Mouse (Mus musculus) CH12.LX (cell line): ENCODE data around the gene Aco2. TPM values are rescaled to one million over a fixed set of nuclear protein-coding genes. Genes with fewer than 3 reads are reported as not detected.

Experiments used
- DNase-seq: peaks from one replicate; pipeline ENCODE4 v3.0.0-alpha.2; 2013; ENCODE audit errors: extremely low read depth
- H3K27ac ChIP-seq: 2 replicates; pipeline ENCODE4 v1.5.1; 2012; ENCODE audit warnings: low read depth, mild to moderate bottlenecking, control low read depth, moderate library complexity; ENCODE audit not compliant: insufficient read depth
- H3K27me3 ChIP-seq: replicated peaks from 2 replicates; pipeline ENCODE3; 2012; ENCODE audit warnings: inconsistent platforms
- H3K36me3 ChIP-seq, 2 experiments: replicated peaks in 1 of 2; 2 replicates each; pipeline versions ENCODE3 to v1.6.1; 2012; ENCODE audit warnings: inconsistent platforms in 1 of 2, low read length in 1 of 2, mild to moderate bottlenecking in 1 of 2, mixed read lengths in 1 of 2, moderate library complexity in 1 of 2; ENCODE audit not compliant: control insufficient read depth in 1 of 2, insufficient read depth in 1 of 2
- H3K4me1 ChIP-seq, 2 experiments: 2 replicates each; pipeline ENCODE4 v1.6.1; 2012; ENCODE audit warnings: inconsistent platforms in 1 of 2, moderate library complexity in 1 of 2; ENCODE audit not compliant: insufficient read depth in 2 of 2, control insufficient read depth in 1 of 2
- H3K4me2 ChIP-seq: 2 replicates; pipeline ENCODE4 v1.6.1; 2012; ENCODE audit warnings: low read depth, mild to moderate bottlenecking, control low read depth; ENCODE audit not compliant: poor library complexity, insufficient read depth, severe bottlenecking
- H3K4me3 ChIP-seq, 3 experiments: fragments of 150-350 bp in 1 of 3; sonication (generic) in 1 of 3; replicated peaks in 1 of 3; 2 replicates each; pipeline versions ENCODE3 to v1.5.1; 2011 to 2012; ENCODE audit warnings: low read depth in 2 of 3, low read length in 2 of 3, mild to moderate bottlenecking in 2 of 3, moderate library complexity in 2 of 3, control low read depth in 1 of 3, improper control_type of control experiment in 1 of 3, inconsistent platforms in 1 of 3, mixed read lengths in 1 of 3; ENCODE audit not compliant: poor library complexity in 1 of 3
- H3K79me2 ChIP-seq: replicated peaks from 2 replicates; pipeline ENCODE4 v1.6.1; 2012; ENCODE audit warnings: mild to moderate bottlenecking, moderate library complexity; ENCODE audit not compliant: control insufficient read depth, poor library complexity, insufficient read depth, severe bottlenecking; ENCODE audit errors: extremely low read depth
- H3K9ac ChIP-seq: 2 replicates; pipeline ENCODE4 v1.6.1; 2012; ENCODE audit warnings: low read depth, mild to moderate bottlenecking, control low read depth, moderate library complexity; ENCODE audit not compliant: insufficient read depth
- H3K9me3 ChIP-seq: replicated peaks from 2 replicates; pipeline ENCODE3; 2012; ENCODE audit warnings: low read length, inconsistent platforms, mixed read lengths
- CHD1 ChIP-seq: IDR thresholded peaks from 2 replicates; pipeline ENCODE4 v1.6.1; 2012; ENCODE audit warnings: low read depth, low read length, improper control_type of control experiment, inconsistent platforms
- CHD2 ChIP-seq: IDR thresholded peaks from 2 replicates; pipeline ENCODE4 v1.6.1; 2011; ENCODE audit warnings: low read length, improper control_type of control experiment
- ELF1 ChIP-seq: IDR thresholded peaks from 2 replicates; pipeline ENCODE4 v1.6.1; 2014; ENCODE audit warnings: low read depth, mild to moderate bottlenecking, inconsistent platforms, low read length, improper control_type of control experiment
- EP300 ChIP-seq: IDR thresholded peaks from 2 replicates; pipeline ENCODE4 v1.6.1; 2011; ENCODE audit warnings: low read length, improper control_type of control experiment
- GABPA ChIP-seq: IDR thresholded peaks from 2 replicates; pipeline ENCODE4 v1.6.1; 2012; ENCODE audit warnings: low read depth, low read length, improper control_type of control experiment, inconsistent platforms; ENCODE audit not compliant: insufficient replicate concordance
- HCFC1 ChIP-seq: IDR thresholded peaks from 2 replicates; pipeline ENCODE4 v1.6.1; 2012; ENCODE audit warnings: low read depth, mild to moderate bottlenecking, inconsistent platforms, low read length, improper control_type of control experiment
- IRF4 ChIP-seq: IDR thresholded peaks from 2 replicates; pipeline ENCODE4 v1.6.1; 2014; ENCODE audit warnings: low read depth, mild to moderate bottlenecking, inconsistent platforms, low read length, improper control_type of control experiment
- JUN ChIP-seq: IDR thresholded peaks from 2 replicates; pipeline ENCODE4 v1.6.1; 2011; ENCODE audit warnings: low read depth, mild to moderate bottlenecking, low read length, improper control_type of control experiment, moderate library complexity; ENCODE audit not compliant: insufficient read depth
- JUND ChIP-seq: conservative IDR thresholded peaks from 2 replicates; pipeline ENCODE4 v1.6.1; 2011; ENCODE audit warnings: low read depth, low read length, improper control_type of control experiment
- KAT2A ChIP-seq: IDR thresholded peaks from 2 replicates; pipeline ENCODE4 v1.6.1; 2012; ENCODE audit warnings: low read length, improper control_type of control experiment, inconsistent platforms; ENCODE audit not compliant: insufficient replicate concordance
- MAFK ChIP-seq: IDR thresholded peaks from 2 replicates; pipeline ENCODE4 v1.6.1; 2011; ENCODE audit warnings: low read length, improper control_type of control experiment; ENCODE audit not compliant: insufficient replicate concordance
- MAX ChIP-seq: IDR thresholded peaks from 2 replicates; pipeline ENCODE4 v1.6.1; 2011; ENCODE audit warnings: low read length, improper control_type of control experiment
- MAZ ChIP-seq: IDR thresholded peaks from 2 replicates; pipeline ENCODE4 v1.6.1; 2012; ENCODE audit warnings: low read depth, mild to moderate bottlenecking, inconsistent platforms, low read length, improper control_type of control experiment, moderate library complexity
- MEF2A ChIP-seq: IDR thresholded peaks from 2 replicates; pipeline ENCODE4 v1.6.1; 2014; ENCODE audit warnings: low read depth, mild to moderate bottlenecking, inconsistent platforms, low read length, improper control_type of control experiment, borderline replicate concordance
- NRF1 ChIP-seq: IDR thresholded peaks from 2 replicates; pipeline ENCODE4 v1.6.1; 2014; ENCODE audit warnings: low read depth, mild to moderate bottlenecking, inconsistent platforms, low read length, improper control_type of control experiment, moderate library complexity
- POLR2AphosphoS2 ChIP-seq: IDR thresholded peaks from 2 replicates; pipeline ENCODE4 v1.6.1; 2011; ENCODE audit warnings: low read depth, low read length, improper control_type of control experiment
- RAD21 ChIP-seq: IDR thresholded peaks from 2 replicates; pipeline ENCODE4 v1.6.1; 2011; ENCODE audit warnings: low read depth, mild to moderate bottlenecking, low read length, improper control_type of control experiment, moderate library complexity
- RCOR1 ChIP-seq: conservative IDR thresholded peaks from 2 replicates; pipeline ENCODE4 v1.6.1; 2012; ENCODE audit warnings: low read depth, mild to moderate bottlenecking, inconsistent platforms, low read length, improper control_type of control experiment
- SMC3 ChIP-seq: IDR thresholded peaks from 2 replicates; pipeline ENCODE4 v1.6.1; 2011; ENCODE audit warnings: low read depth, low read length, improper control_type of control experiment
- USF1 ChIP-seq: IDR thresholded peaks from 2 replicates; pipeline ENCODE4 v1.6.1; 2014; ENCODE audit warnings: low read depth, mild to moderate bottlenecking, inconsistent platforms, low read length, improper control_type of control experiment
- USF2 ChIP-seq: conservative IDR thresholded peaks from 2 replicates; pipeline ENCODE4 v1.6.1; 2011; ENCODE audit warnings: low read depth, low read length, improper control_type of control experiment
- ZMIZ1 ChIP-seq: IDR thresholded peaks from 2 replicates; pipeline ENCODE4 v1.6.1; 2012; ENCODE audit warnings: low read depth, mild to moderate bottlenecking, inconsistent platforms, low read length, improper control_type of control experiment
- ZNF384 ChIP-seq: IDR thresholded peaks from 2 replicates; pipeline ENCODE4 v1.6.1; 2012; ENCODE audit warnings: low read depth, low read length, improper control_type of control experiment, inconsistent platforms
- dilution Hi-C: fragments of 300-500 bp; cut with MboI; formaldehyde crosslinking; loops from 2 replicates; pipeline ENCODE4 v1.14.3; 2020; ENCODE audit warnings: low sequenced_read_pairs; ENCODE audit not compliant: extremely low pct_unique_long_range_greater_than_20kb, extremely low pct_ligation_motif_present
- in situ Hi-C: fragments of 300-500 bp; cut with MboI; formaldehyde crosslinking; loops from 3 replicates; pipeline ENCODE4 v1.14.3; 2019; ENCODE audit warnings: low sequenced_read_pairs, low pct_ligation_motif_present, low pct_unique_long_range_greater_than_20kb, mixed read lengths
- polyA plus RNA-seq: library from polyadenylated mRNA; unstranded; fragments of >175 nt; gene quantifications from 2 replicates; pipeline ENCODE4 v1.2.1, GENCODE M21; 2012; ENCODE audit warnings: low read depth; ENCODE audit not compliant: insufficient read length
- total RNA-seq, 2 experiments: library from RNA; depleted of rRNA; stranded (reverse); fragments of 300-350 nt in 1 of 2; fragments of >200 nt in 1 of 2; gene quantifications; 2 replicates each; pipeline ENCODE4 v1.2.3; 2012 to 2014

Aco2 gene
- total and polyA plus RNA-seq, 3 experiments: 150 to 205 (median 190) TPM

- Histone ChIP-seq H3K4me1 (peaks cover 0 to 16% of the 10 kb centered on the region in 2 experiments; a peak in 2 of 4 replicates), H3K27me3 (no peaks in the 10 kb centered on the region), H3K4me2 (no peak overlapping the region), H3K9ac (no peak overlapping the region), H3K4me3 (no peak overlapping the region), H3K9me3 (no peaks in the 10 kb centered on the region)
- DNase-seq: no peak
- no peak for TF ChIP-seq RCOR1
- TF ChIP-seq ELF1: no peak
- no peak for TF ChIP-seq IRF4
- TF ChIP-seq MAX: no peak
- no peak for TF ChIP-seq JUN
- no peak for TF ChIP-seq USF2
- TF ChIP-seq KAT2A: no peak
- no peak for TF ChIP-seq POLR2AphosphoS2
- TF ChIP-seq MEF2A: no peak
- no peak for TF ChIP-seq SMC3
- no peak for TF ChIP-seq MAFK
- no peak for TF ChIP-seq CHD2
- no peak for TF ChIP-seq ZMIZ1
- TF ChIP-seq USF1: no peak
- no peak for TF ChIP-seq CHD1
- no peak for TF ChIP-seq ZNF384
- TF ChIP-seq NRF1: no peak
- TF ChIP-seq HCFC1: no peak
- TF ChIP-seq EP300: no peak
- no peak for TF ChIP-seq RAD21
- TF ChIP-seq, all 38 proteins: peak for 0
- Histone ChIP-seq H3K36me3 (peaks cover 65 to 89% of the 10 kb centered on the region in 2 experiments), H3K79me2 (no peaks in the 10 kb centered on the region), H3K27ac (no peak overlapping the region)
- dilution Hi-C loops (no loop called here), in situ Hi-C loops (no loop called here)
These were observed 24.3 kb downstream of the Aco2 start for GRCm38 (mm10) chr15:81896407-81896806.

- no peak for DNase-seq
- in situ Hi-C loops: no loop called here
These were observed 25.6 kb downstream of the Aco2 start for GRCm38 (mm10) chr15:81897607-81898285.

More at GRCm38 (mm10) chr15:81897607-81898285, 25.6 kb downstream of the Aco2 start:
- Histone ChIP-seq H3K27me3 (no peaks in the 10 kb centered on the region), H3K9ac (no peak overlapping the region), H3K9me3 (no peaks in the 10 kb centered on the region), H3K4me3 (no peak overlapping the region), H3K79me2 (no peaks in the 10 kb centered on the region), H3K4me1 (peaks cover 0 to 4% of the 10 kb centered on the region in 2 experiments; a peak in 2 of 4 replicates), H3K36me3 (peaks cover 68 to 90% of the 10 kb centered on the region in 2 experiments), H3K27ac (no peak overlapping the region), H3K4me2 (no peak overlapping the region)
- dilution Hi-C loops: no loop called here
- TF ChIP-seq JUND: no peak
- TF ChIP-seq MAZ: no peak
- no peak for TF ChIP-seq GABPA
- TF ChIP-seq KAT2A: no peak
